Mouse (Mus musculus) spleen, adult 2 months (tissue): Measurements from ENCODE around the gene Tpmt.

Experiments
- CTCF ChIP-seq: fragments of 200-500 bp; IDR thresholded peaks from 2 replicates; pipeline ENCODE4 v1.5.1; 2011; ENCODE audit warnings: mild to moderate bottlenecking, inconsistent platforms; ENCODE audit not compliant: insufficient read depth, insufficient read length, insufficient replicate concordance; ENCODE audit errors: extremely low read depth
- POLR2A ChIP-seq: fragments of 200-500 bp; IDR thresholded peaks from 2 replicates; pipeline ENCODE4 v1.6.1; 2011; ENCODE audit warnings: low read depth, low read length, inconsistent platforms

DNA sequence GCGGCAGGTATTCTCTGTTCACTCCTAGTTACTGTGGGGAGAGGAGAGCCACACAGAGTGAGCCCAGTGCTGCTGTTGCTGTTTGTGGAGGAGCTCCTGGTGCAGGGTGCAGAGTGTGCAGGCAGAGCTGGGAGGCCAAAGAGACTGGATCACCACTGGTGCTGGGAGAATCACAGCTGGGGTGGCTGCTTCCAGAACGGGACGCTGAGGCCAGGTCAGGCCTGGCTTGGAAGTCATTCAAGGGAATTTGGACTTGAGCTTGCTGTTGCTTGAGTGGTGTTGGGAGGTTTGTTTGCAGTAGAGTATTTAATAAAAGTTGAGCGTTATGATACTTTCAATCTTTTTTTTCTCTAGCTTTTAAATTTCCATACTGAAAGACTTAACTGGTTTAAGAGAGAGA, 3.5 kb upstream of the Tpmt start:
- TF ChIP-seq CTCF (no peak), POLR2A (no peak)
